Mouse (Mus musculus): ENCODE measurements around the gene Tmem95. TPM values are rescaled to one million over a fixed set of nuclear protein-coding genes. Genes with fewer than 3 reads are reported as not detected.

The Tmem95 gene
- polyA plus RNA-seq, 1 experiment from 2014 or later, result not detected

- Histone ChIP-seq H3K27me3 (ENCODE audit: insufficient read depth, poor library complexity, severe bottlenecking) (peaks cover 6% of the 10 kb centered on the region; the same call in 1 of the 2 replicates), H3K4me1 (peaks cover 71% of the 10 kb centered on the region), H3K9me3 (no peaks in the 10 kb centered on the region), H3K27ac (no peak overlapping the region), H3K4me3 (no peak overlapping the region), H3K36me3 (0 out of 2 replicates have a peak, but pooled peaks cover 2% of the 10 kb centered on the region)
- 62% methylated on average over 4 of the region's 4 CpGs for WGBS
- DNase-seq (ENCODE audit: low spot score), result no peak
Observed at GRCm38 (mm10) chr11:69883066-69883465, 5.2 kb upstream of the Tmem95 start.

DNA sequence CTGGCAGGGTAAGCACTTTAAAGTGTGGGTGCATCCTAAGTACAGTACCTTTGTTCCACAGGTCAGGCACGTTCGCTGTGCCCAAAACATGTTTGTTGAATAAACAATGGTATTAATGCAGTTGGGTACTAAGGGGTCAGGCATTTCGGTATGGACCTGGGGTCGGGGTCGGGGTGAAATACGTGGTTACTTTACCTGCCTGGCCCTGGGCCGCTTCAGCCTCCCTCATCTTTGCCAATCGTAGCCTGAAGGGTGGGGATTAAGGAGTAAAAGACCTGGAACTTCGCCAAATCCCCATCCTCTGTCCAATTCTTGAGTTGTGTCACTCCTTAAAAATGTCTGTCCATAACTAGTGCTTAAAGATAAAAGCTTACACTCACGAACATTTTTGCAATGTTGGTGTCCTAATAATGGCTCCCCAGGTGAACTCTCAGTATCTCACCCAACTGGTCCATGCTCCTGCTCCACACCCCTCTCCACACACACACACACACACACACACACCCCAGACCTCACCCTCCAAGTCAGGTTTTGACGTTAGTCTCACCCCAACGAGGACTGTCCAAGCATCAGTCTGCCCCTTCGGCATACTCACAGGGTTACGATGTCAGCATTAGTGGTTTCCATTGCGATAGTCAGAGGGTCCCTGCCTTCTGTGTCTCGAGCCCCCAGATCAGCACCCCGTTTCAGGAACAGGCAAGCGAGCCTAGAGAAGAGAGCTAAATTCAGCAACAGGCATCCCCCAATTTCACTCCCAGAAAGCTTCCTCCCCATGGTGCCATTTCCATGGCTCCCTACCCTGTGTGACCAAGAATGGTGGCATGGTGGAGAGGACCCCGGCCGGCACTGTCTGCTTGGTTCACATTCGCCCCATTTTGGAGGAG lies 4.2 kb upstream of the Tmem95 start:
- Histone ChIP-seq H3K27me3 (ENCODE audit: insufficient read depth, poor library complexity, severe bottlenecking) (peaks cover 6% of the 10 kb centered on the region; the same call in 1 of the 2 replicates), H3K36me3 (0 out of 2 replicates have a peak, but pooled peaks cover 2% of the 10 kb centered on the region), H3K9me3 (no peaks in the 10 kb centered on the region), H3K4me3 (peak overlapping the region; percentile 71), H3K27ac (peak overlapping the region; percentile 91), H3K4me1 (peaks cover 75% of the 10 kb centered on the region)
- DNase-seq (ENCODE audit: low spot score), result no peak
- WGBS, result 61% methylated on average over 21 of the region's 21 CpGs

- peak within 1 kb of the TSS; percentile 91 for H3K27ac ChIP-seq
- no peaks in the 10 kb centered on the region for H3K36me3 ChIP-seq
- no peaks in the 10 kb centered on the region for H3K9me3 ChIP-seq
- H3K27me3 ChIP-seq (ENCODE audit: insufficient read depth, poor library complexity, severe bottlenecking), result peaks cover 6% of the 10 kb centered on the region; the same call in 1 of the 2 replicates
- peak within 1 kb of the TSS; percentile 71 for H3K4me3 ChIP-seq
- under 1% methylated on average over 46 of the region's 46 CpGs for WGBS
- H3K4me1 ChIP-seq, result peaks cover 75% of the 10 kb centered on the region
- peak; percentile 97 for DNase-seq (ENCODE audit: low spot score)
Observed at GRCm38 (mm10) chr11:69880853-69881603, 3.2 kb upstream of the Tmem95 start, which contains the start of gene Kctd11. Gene Kctd11 (minus strand): TSS chr11:69881406.

GRCm38 (mm10) chr11:69880506-69880852 lies 2.7 kb upstream of the Tmem95 start:
- H3K36me3 ChIP-seq, result no peaks in the 10 kb centered on the region
- peaks cover 75% of the 10 kb centered on the region for H3K4me1 ChIP-seq
- WGBS, result under 1% methylated on average over 18 of the region's 18 CpGs
- DNase-seq (ENCODE audit: low spot score), result no peak
- peak overlapping the region; percentile 71 for H3K4me3 ChIP-seq
- peaks cover 6% of the 10 kb centered on the region; the same call in 1 of the 2 replicates for H3K27me3 ChIP-seq (ENCODE audit: insufficient read depth, poor library complexity, severe bottlenecking)
- peak overlapping the region; percentile 91 for H3K27ac ChIP-seq
- H3K9me3 ChIP-seq, result no peaks in the 10 kb centered on the region

DNA sequence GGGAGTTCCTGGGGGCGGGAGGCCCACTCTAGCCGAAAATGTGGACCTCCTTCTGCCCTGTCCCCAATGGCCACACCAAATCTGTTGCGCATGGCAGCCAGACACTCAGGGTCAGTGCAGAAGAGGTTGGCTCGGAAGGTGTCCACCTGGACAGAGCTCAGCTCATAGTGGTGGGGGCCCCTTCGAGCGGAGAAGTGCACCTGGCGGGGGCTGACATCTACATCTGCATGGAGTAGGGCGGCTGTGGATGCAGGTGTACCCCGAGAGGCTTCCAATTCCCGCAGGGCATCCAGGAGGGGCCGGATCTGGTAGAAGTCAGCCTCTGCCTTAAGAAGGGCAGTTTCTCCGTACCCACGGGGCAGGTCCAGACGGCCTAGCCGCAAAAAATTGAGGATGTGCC lies 1.9 kb upstream of the Tmem95 start:
- Histone ChIP-seq H3K27ac (peak overlapping the region; percentile 91), H3K27me3 (ENCODE audit: insufficient read depth, poor library complexity, severe bottlenecking) (peaks cover 6% of the 10 kb centered on the region; the same call in 1 of the 2 replicates), H3K36me3 (no peaks in the 10 kb centered on the region), H3K4me3 (peak overlapping the region; percentile 71), H3K4me1 (peaks cover 67% of the 10 kb centered on the region), H3K9me3 (no peaks in the 10 kb centered on the region)
- DNase-seq (ENCODE audit: low spot score), result no peak
- 51% methylated on average over 15 of the region's 15 CpGs for WGBS

GRCm38 (mm10) chr11:69878952-69879351 lies 1.1 kb upstream of the Tmem95 start:
- Histone ChIP-seq H3K4me1 (peaks cover 59% of the 10 kb centered on the region), H3K27ac (peak overlapping the region; percentile 91; the same call in 1 of the 2 replicates), H3K9me3 (no peaks in the 10 kb centered on the region), H3K36me3 (no peaks in the 10 kb centered on the region), H3K4me3 (peak overlapping the region; percentile 71), H3K27me3 (ENCODE audit: insufficient read depth, poor library complexity, severe bottlenecking) (peaks cover 6% of the 10 kb centered on the region; the same call in 1 of the 2 replicates)
- no peak for DNase-seq (ENCODE audit: low spot score)
- WGBS, result 85% methylated on average over 6 of the region's 6 CpGs

DNA sequence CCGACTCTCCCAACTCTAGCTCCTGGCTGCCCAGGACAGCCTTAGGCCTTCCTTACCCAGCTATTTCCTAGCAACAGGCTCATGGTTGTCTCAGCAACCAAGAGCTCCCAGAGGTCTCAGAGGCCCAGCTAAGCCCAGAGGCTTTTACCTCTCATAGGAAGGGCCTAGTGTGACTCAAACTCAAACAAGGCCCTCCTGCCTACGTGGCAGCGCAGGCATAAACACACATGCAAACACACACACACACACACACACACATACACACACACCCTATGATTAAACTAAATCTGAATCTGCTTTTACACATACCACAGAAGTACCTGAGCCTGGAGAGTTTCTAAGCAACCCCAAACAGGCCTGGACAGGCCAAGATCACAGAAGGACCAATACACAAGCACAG lies 581 bp upstream of the Tmem95 start:
- H3K27ac ChIP-seq, result no peak overlapping the region
- 88% methylated on average over 3 of the region's 3 CpGs for WGBS
- no peaks in the 10 kb centered on the region for H3K9me3 ChIP-seq
- DNase-seq (ENCODE audit: low spot score), result no peak
- no peak overlapping the region for H3K4me3 ChIP-seq
- peaks cover 6% of the 10 kb centered on the region; the same call in 1 of the 2 replicates for H3K27me3 ChIP-seq (ENCODE audit: insufficient read depth, poor library complexity, severe bottlenecking)
- H3K36me3 ChIP-seq, result no peaks in the 10 kb centered on the region
- peaks cover 58% of the 10 kb centered on the region for H3K4me1 ChIP-seq

GRCm38 (mm10) chr11:69876867-69877266 lies 951 bp downstream of the Tmem95 start:
- peak overlapping the region; percentile 19; the same call in 1 of the 2 replicates for H3K27ac ChIP-seq
- WGBS, result 3% methylated on average over 12 of the region's 12 CpGs
- no peaks in the 10 kb centered on the region for H3K9me3 ChIP-seq
- H3K4me3 ChIP-seq, result peak overlapping the region; percentile 37
- peak; percentile 94 for DNase-seq (ENCODE audit: low spot score)
- peaks cover 52% of the 10 kb centered on the region for H3K4me1 ChIP-seq
- no peaks in the 10 kb centered on the region for H3K36me3 ChIP-seq
- H3K27me3 ChIP-seq (ENCODE audit: insufficient read depth, poor library complexity, severe bottlenecking), result peaks cover 6% of the 10 kb centered on the region; the same call in 1 of the 2 replicates

DNA sequence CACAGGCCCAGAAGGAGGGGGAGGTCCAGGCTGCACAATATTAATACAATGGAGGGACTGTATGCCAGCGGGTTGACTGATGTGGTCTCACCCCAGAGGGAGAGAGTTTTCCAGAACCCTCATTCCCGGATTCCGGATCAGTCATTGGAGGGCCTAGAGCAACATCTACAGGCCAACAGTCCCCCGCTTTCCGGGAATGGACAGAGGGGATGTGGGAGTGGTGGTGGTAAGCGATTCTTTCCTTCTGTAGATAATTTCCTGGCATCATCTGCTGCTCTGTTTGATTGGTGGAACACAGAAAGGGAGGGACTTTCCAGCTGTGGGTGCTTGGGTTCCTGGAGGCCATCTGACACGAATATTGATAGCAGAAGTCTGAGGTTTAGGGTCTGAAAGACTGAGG lies 1.6 kb downstream of the Tmem95 start:
- WGBS, result 53% methylated on average over 7 of the region's 7 CpGs
- Histone ChIP-seq H3K4me1 (peaks cover 45% of the 10 kb centered on the region), H3K4me3 (no peak overlapping the region), H3K27ac (peak overlapping the region; percentile 43; the same call in 1 of the 2 replicates), H3K27me3 (ENCODE audit: insufficient read depth, poor library complexity, severe bottlenecking) (peaks cover 6% of the 10 kb centered on the region; the same call in 1 of the 2 replicates), H3K9me3 (no peaks in the 10 kb centered on the region), H3K36me3 (no peaks in the 10 kb centered on the region)
- DNase-seq (ENCODE audit: low spot score), result no peak

DNA sequence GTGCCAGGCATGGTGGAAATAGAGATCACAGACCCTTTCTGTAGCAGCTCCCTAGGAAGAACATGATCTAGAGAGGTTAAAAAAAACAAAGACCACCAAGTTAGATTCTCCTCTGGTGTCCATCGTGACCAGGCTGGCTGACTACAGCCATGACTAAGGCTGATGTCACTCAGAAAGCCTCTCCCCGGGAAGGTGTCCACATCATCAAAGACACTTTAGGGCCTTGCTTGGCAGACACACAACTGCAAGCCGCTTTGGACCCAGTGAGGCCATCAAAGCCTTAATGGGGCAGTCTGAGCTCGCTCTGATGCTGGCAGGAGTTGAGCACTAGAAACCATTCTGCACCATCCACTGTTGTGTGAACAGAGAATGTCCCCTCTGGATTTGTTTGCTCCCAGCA lies 5.4 kb downstream of the Tmem95 start:
- WGBS, result 73% methylated on average over 4 of the region's 4 CpGs
- Histone ChIP-seq H3K4me3 (no peak overlapping the region), H3K4me1 (peaks cover 9% of the 10 kb centered on the region; the same call in 1 of the 2 replicates), H3K27me3 (ENCODE audit: insufficient read depth, poor library complexity, severe bottlenecking) (no peaks in the 10 kb centered on the region), H3K27ac (no peak overlapping the region), H3K9me3 (no peaks in the 10 kb centered on the region), H3K36me3 (no peaks in the 10 kb centered on the region)
- DNase-seq (ENCODE audit: low spot score), result no peak

DNA sequence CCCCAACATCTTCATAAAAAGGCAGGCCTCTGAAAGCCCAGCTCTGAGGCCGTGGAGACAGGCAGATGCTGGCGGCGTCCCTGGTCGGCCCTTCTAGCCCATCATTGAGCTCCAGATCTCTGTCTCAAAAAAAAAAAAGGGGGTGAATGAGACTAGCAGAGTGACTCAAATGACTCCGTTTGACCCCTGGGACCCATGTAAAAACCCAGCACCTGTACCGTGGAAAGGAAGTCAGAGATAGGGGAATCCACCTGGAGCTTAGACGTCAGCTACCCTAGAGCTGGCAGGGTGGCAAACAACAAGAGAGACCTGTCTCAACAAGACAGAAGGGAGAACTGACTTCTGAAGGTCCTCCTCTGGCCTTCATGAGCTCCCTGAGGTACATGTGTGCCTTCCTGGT lies 6.0 kb downstream of the Tmem95 start:
- Histone ChIP-seq H3K27ac (no peak overlapping the region), H3K9me3 (no peaks in the 10 kb centered on the region), H3K27me3 (ENCODE audit: insufficient read depth, poor library complexity, severe bottlenecking) (no peaks in the 10 kb centered on the region), H3K4me3 (no peak overlapping the region), H3K4me1 (peaks cover 6% of the 10 kb centered on the region), H3K36me3 (no peaks in the 10 kb centered on the region)
- 90% methylated on average over 7 of the region's 7 CpGs for WGBS
- no peak for DNase-seq (ENCODE audit: low spot score)

- Histone ChIP-seq H3K27me3 (ENCODE audit: insufficient read depth, poor library complexity, severe bottlenecking) (no peaks in the 10 kb centered on the region), H3K4me3 (no peak overlapping the region), H3K9me3 (no peaks in the 10 kb centered on the region), H3K4me1 (peaks cover 6% of the 10 kb centered on the region), H3K27ac (no peak overlapping the region), H3K36me3 (no peaks in the 10 kb centered on the region)
- DNase-seq (ENCODE audit: low spot score), result no peak
- WGBS, result 87% methylated on average over 2 of the region's 2 CpGs
Observed at GRCm38 (mm10) chr11:69870289-69871069, 7.3 kb downstream of the Tmem95 start.

Measured in heart, embryonic 10.5 days (tissue).